Mouse (Mus musculus): ENCODE data around the gene Ap3d1. TPM values are rescaled to one million over a fixed set of nuclear protein-coding genes. Genes with fewer than 3 reads are reported as not detected.

Gene Ap3d1
- polyA plus RNA-seq, 1 experiment from 2014 or later, result 45.0 TPM

DNA sequence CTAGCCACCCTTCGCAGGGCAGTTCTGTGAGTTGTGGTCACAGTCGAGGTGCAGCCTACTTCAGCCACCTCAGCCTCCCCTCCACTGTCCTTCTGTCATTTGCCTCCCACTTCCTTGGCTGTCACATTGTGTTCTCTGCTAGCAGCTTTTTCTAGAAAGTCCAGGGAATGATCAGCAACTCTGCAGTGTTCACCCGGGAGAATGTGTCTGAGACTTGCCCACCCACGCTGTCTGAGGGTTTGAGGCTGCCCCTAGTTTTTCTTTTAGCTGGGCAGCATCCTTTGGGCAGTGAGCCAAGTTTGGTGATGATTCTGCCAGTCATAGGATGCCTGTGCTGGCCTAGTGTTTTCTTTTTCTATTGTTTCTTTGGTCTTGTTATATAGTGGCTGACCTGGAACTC lies 14.9 kb upstream of the Ap3d1 start:
- peak overlapping the region; percentile 74 for H3K4me2 ChIP-seq
- peak overlapping the region; percentile 90; the same call in 1 of the 2 replicates for H3K9ac ChIP-seq
- no peak for ATAC-seq (replicated peaks; ENCODE audit: insufficient number of reproducible peaks, insufficient read depth, low FRiP score, low read depth)
- peak overlapping the region; percentile 87 for H3K27ac ChIP-seq
- H3K9me3 ChIP-seq (replicated peaks), result no peaks in the 10 kb centered on the region
- peaks cover 73% of the 10 kb centered on the region for H3K4me1 ChIP-seq (replicated peaks)
- no peaks in the 10 kb centered on the region for H3K36me3 ChIP-seq
- 54% methylated on average over 4 of the region's 4 CpGs for WGBS
- H3K27me3 ChIP-seq, result no peaks in the 10 kb centered on the region
- peak overlapping the region; percentile 89 for H3K4me3 ChIP-seq

DNA sequence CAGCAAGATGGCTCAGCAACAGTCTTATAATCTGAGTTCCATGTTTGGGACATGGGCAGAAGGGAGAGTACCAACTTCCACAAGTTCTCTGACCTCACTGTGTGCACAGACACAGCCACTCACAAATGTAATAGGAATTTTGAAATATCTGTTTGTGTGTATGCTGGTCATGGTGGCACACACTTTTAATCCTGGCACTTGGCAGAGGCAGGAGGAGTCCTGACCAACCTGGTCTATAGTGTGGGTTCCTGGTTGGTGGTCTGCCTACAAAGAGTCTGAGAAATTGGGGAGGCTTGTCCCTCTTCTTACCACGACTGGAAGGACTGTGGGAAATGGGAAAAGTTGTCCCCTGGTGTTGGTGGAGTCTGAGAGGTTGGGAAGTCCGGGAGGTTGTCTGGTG lies 14.4 kb upstream of the Ap3d1 start:
- WGBS, result 43% methylated on average over 2 of the region's 2 CpGs
- Histone ChIP-seq H3K9me3 (replicated peaks) (no peaks in the 10 kb centered on the region), H3K4me1 (replicated peaks) (peaks cover 74% of the 10 kb centered on the region), H3K4me3 (peak overlapping the region; percentile 89), H3K4me2 (peak overlapping the region; percentile 74), H3K27ac (peak overlapping the region; percentile 87; the same call in 1 of the 2 replicates), H3K36me3 (no peaks in the 10 kb centered on the region), H3K9ac (peak overlapping the region; percentile 90), H3K27me3 (no peaks in the 10 kb centered on the region)
- no peak for ATAC-seq (replicated peaks; ENCODE audit: insufficient number of reproducible peaks, insufficient read depth, low FRiP score, low read depth)

DNA sequence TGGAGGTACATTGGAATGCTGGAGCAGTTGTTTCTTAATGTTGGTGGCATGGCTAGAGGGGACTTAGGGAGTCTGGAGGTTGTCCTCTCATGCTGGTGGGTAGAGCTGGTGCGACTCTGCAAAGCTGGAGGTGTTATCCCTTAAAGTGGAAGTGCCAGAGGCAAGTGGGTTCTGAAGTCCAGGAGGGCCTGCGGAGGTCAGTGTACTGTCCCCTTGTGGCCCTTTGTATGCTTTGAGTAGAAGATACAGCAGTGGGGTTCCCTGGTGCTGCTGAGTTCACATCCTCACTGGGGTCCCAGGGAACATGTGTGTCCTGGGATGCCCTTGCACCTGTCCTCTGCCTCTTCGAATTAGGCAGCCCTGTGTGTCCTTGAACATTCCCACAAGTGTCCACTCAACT lies 14.0 kb upstream of the Ap3d1 start:
- Histone ChIP-seq H3K36me3 (no peaks in the 10 kb centered on the region), H3K9ac (peak overlapping the region; percentile 90), H3K4me1 (replicated peaks) (peaks cover 73% of the 10 kb centered on the region), H3K9me3 (replicated peaks) (no peaks in the 10 kb centered on the region), H3K4me2 (peak overlapping the region; percentile 74), H3K27ac (peak overlapping the region; percentile 87), H3K27me3 (no peaks in the 10 kb centered on the region), H3K4me3 (peak overlapping the region; percentile 89)
- WGBS, result 10% methylated on average over 3 of the region's 3 CpGs
- ATAC-seq (replicated peaks; ENCODE audit: insufficient number of reproducible peaks, insufficient read depth, low FRiP score, low read depth), result no peak

DNA sequence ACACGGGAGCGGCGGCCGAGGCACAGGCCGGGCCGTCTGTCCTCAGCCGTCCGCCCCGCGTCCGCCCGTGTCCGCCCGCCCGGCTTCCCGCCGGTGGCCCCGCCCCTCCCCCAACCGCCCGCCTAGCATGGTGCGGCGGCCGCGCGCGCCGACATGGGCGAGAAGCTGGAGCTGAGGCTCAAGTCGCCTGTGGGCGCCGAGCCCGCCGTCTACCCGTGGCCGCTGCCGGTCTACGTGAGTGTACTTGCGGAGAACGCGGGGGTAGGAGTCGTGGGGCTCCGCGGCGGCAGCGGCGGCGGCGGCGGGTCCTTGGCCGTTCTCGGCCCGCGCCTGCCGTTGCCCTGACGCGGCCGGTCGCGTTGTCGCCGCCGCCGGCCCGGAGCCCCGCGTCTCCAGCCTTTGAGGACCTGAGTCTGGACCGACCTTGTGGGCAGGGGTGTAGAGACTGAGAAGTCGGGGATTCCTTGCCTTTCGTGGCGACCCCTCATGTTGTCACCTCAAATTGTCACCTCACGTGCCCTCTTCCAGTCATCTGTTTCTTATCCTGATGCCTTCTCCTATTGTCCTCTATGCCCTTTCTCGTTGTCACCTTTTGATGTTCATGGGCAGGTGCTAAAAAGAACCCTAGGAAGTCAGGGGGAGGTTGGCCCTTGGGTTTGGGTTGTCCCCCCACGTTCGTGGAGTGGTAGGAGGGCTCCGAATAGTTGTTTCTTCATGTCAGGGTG lies 13.4 kb upstream of the Ap3d1 start:
- Histone ChIP-seq H3K27me3 (no peaks in the 10 kb centered on the region), H3K27ac (peak overlapping the region; percentile 87), H3K4me2 (peak overlapping the region; percentile 74), H3K4me1 (replicated peaks) (peaks cover 72% of the 10 kb centered on the region), H3K9me3 (replicated peaks) (no peaks in the 10 kb centered on the region), H3K36me3 (no peaks in the 10 kb centered on the region), H3K9ac (peak overlapping the region; percentile 90), H3K4me3 (peak overlapping the region; percentile 89)
- no peak; the same call in 1 of the 2 replicates for ATAC-seq (replicated peaks; ENCODE audit: insufficient number of reproducible peaks, insufficient read depth, low FRiP score, low read depth)
- under 1% methylated on average over 66 of the region's 75 CpGs for WGBS

DNA sequence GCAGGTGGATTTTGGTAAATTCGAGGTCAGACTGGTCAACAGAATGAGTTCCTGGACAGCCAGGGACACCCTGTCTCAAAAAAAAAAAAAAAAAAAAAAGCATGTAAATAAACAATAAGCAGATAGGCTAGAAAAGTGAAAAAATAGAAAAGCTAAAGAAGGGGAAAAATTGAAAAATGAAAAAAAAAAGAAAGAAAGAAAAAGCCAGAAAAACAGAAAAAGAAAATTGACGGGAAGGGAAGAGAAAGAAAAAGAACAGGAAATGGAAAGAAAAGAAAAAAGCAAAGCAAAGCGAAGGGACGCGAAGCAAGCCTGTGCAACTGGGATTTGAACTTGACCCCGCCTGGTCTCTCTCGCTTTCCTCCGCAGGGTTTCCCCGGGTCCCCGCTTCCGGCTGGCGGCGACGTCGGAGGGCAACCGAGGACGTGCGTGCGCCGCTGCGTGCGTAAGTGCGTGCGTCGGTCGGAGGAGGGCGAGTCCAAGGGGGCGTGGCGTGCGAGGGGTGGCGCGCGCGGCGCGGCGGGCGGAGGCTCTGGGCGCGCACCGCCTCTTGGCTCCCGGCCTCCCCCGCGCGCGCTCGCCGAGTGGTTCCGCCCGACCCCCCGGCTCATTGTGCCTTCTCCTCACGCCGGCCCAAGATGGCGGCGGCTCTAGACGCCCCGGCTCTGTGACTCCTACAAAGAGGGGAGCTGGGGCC lies 12.7 kb upstream of the Ap3d1 start, which contains the start of gene Dot1l:
Gene Dot1l, plus strand, starts transcription at position 613 of the 697 bp plus-strand sequence.
- Histone ChIP-seq H3K4me3 (peak within 1 kb of the TSS; percentile 89), H3K4me2 (peak within 1 kb of the TSS; percentile 74), H3K27ac (peak within 1 kb of the TSS; percentile 87), H3K9ac (peak within 1 kb of the TSS; percentile 90), H3K9me3 (replicated peaks) (no peaks in the 10 kb centered on the region), H3K4me1 (replicated peaks) (peaks cover 67% of the 10 kb centered on the region), H3K27me3 (no peaks in the 10 kb centered on the region), H3K36me3 (no peaks in the 10 kb centered on the region)
- ATAC-seq (replicated peaks; ENCODE audit: insufficient number of reproducible peaks, insufficient read depth, low FRiP score, low read depth), result peak; percentile 86
- WGBS, result 3% methylated on average over 15 of the region's 57 CpGs

DNA sequence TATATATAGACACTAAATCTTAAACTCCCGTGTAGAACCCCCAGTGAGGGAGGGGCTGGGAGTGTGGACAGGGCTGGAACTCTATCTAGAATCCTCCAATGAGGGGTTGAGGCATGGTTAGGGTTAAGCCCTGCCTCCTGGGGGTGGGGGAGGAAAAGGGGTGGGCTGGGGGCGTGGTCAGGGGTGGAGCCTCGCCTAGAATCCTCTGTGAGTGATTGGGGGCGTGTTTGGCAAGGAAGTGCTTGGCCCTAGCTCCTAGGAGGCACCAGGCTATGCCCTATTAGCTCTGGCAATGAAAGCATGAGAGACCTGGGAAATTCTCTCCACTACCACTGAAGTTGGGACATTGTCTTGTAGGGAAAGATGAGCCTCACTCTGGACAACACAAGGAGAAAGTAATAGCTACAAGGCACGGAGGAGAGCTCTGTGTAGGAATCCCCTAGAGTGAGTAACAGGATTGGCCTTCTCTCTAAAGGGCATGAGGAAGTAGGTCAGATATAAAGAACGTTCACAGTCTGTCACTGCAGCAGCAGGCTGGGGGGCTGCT lies 10.1 kb upstream of the Ap3d1 start:
- Histone ChIP-seq H3K4me2 (peak overlapping the region; percentile 65), H3K36me3 (no peaks in the 10 kb centered on the region), H3K4me3 (peak overlapping the region; percentile 45), H3K9me3 (replicated peaks) (no peaks in the 10 kb centered on the region), H3K4me1 (replicated peaks) (peaks cover 53% of the 10 kb centered on the region), H3K27me3 (no peaks in the 10 kb centered on the region), H3K27ac (peak overlapping the region; percentile 98), H3K9ac (peak overlapping the region; percentile 55)
- WGBS, result 3% methylated on average over 6 of the region's 6 CpGs
- peak; percentile 78 for ATAC-seq (replicated peaks; ENCODE audit: insufficient number of reproducible peaks, insufficient read depth, low FRiP score, low read depth)

DNA sequence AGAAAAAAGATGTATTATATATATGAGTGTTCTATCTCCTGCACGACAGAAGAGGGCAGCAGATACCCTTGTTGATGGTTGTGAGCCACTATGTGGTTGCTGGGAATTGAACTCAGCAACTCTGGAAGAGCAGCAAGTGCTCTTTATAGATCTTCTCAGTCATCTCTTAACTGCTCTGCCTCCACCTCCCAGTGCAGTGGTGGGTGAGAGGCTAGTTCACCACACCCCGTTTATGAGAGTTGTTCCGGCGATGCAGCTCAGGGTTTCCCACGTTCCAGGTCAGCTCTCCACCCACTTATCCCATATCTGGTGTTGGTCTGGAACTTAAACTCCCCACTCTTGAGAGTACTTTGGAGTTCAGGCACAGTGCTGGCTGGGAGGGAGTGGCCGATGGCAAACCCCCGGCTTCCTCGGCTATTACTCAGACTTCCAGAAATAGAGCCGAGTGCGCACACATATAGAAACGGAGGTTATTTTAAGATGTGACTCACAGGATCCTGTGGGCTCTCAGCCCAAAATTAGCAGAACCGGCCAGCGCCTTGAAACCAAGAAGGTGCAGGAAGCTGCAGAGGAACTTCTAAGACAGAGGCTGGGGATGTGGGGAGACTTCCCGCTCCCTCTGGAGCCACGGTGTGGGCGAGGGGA lies 9.2 kb upstream of the Ap3d1 start:
- H3K4me2 ChIP-seq, result peak overlapping the region; percentile 65
- peak overlapping the region; percentile 45 for H3K4me3 ChIP-seq
- no peaks in the 10 kb centered on the region for H3K27me3 ChIP-seq
- no peaks in the 10 kb centered on the region for H3K36me3 ChIP-seq
- peak overlapping the region; percentile 98 for H3K27ac ChIP-seq
- H3K4me1 ChIP-seq (replicated peaks), result peaks cover 45% of the 10 kb centered on the region
- peak overlapping the region; percentile 55 for H3K9ac ChIP-seq
- ATAC-seq (replicated peaks; ENCODE audit: insufficient number of reproducible peaks, insufficient read depth, low FRiP score, low read depth), result peak; percentile 80
- H3K9me3 ChIP-seq (replicated peaks), result no peaks in the 10 kb centered on the region
- 5% methylated on average over 16 of the region's 16 CpGs for WGBS

DNA sequence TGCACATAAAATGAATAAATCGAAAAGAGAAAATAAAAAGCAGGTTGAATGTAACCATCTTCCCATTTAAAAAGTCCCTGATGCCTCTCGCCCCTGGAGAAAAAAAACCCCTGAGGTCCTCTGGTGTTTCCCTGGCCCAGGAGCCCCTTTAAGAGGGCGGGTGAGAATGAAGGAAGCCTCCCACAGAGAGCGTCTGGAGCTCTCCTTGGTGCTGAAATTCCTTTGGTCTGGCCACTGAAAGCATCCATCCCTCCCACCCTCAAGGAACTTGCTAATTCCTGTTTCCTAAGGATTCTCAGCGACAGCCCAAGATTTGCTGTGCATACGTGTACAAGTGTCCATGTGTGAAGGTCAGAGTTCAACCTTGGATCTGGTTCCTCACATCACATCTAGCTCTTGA lies 6.5 kb upstream of the Ap3d1 start:
- no peaks in the 10 kb centered on the region for H3K36me3 ChIP-seq
- no peak overlapping the region for H3K9ac ChIP-seq
- peaks cover 40% of the 10 kb centered on the region for H3K4me1 ChIP-seq (replicated peaks)
- WGBS, result 8% methylated on average over 6 of the region's 6 CpGs
- no peak overlapping the region for H3K4me2 ChIP-seq
- H3K27ac ChIP-seq, result no peak overlapping the region
- H3K9me3 ChIP-seq (replicated peaks), result no peaks in the 10 kb centered on the region
- ATAC-seq (replicated peaks; ENCODE audit: insufficient number of reproducible peaks, insufficient read depth, low FRiP score, low read depth), result no peak
- H3K27me3 ChIP-seq, result no peaks in the 10 kb centered on the region
- no peak overlapping the region for H3K4me3 ChIP-seq

DNA sequence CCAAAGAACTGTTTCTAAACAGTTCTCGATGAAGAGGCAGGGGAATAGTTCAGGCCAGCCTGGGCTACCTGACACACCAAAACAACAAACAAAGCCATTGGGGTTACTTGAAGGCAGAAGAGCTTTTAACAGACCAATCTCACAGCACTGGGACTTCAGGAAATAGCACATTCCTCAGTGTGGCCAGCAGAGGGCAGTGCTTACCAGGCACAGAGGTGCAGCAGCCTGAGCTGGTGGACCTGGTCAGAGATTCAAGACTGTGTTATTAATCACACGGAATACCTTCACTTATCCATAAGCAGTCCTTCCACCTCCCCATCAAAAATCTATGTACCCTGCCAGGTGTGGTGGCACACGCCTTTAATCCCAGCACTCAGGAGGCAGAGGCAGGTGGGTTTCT lies 5.3 kb upstream of the Ap3d1 start:
- Histone ChIP-seq H3K4me2 (no peak overlapping the region), H3K36me3 (no peaks in the 10 kb centered on the region), H3K27me3 (no peaks in the 10 kb centered on the region), H3K27ac (no peak overlapping the region), H3K4me3 (no peak overlapping the region), H3K9ac (no peak overlapping the region), H3K4me1 (replicated peaks) (peaks cover 41% of the 10 kb centered on the region), H3K9me3 (replicated peaks) (no peaks in the 10 kb centered on the region)
- ATAC-seq (replicated peaks; ENCODE audit: insufficient number of reproducible peaks, insufficient read depth, low FRiP score, low read depth), result no peak
- WGBS, result 6% methylated on average over 3 of the region's 3 CpGs

DNA sequence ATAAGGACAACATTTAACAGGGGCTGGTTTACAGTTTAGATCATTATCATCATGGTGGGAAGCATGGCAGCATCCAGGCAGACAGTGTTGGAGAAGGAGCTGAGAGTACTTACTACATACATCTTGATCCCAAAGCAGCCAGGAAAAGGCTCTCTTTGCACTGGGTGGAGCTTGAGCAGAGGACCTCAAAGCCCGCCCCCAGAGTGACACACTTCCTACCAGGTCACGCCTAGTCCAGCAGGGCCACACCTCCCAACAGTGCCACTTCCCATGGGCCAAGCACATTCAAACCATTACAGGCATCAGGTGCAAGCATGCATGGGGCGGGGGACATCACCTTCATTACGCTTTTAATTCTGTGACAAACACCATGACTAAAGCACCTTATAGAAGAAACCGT lies 2.2 kb upstream of the Ap3d1 start:
- Histone ChIP-seq H3K4me2 (no peak overlapping the region), H3K4me1 (replicated peaks) (peaks cover 41% of the 10 kb centered on the region), H3K27ac (no peak overlapping the region), H3K9ac (no peak overlapping the region), H3K36me3 (no peaks in the 10 kb centered on the region), H3K4me3 (no peak overlapping the region), H3K27me3 (no peaks in the 10 kb centered on the region), H3K9me3 (replicated peaks) (no peaks in the 10 kb centered on the region)
- 32% methylated on average over 5 of the region's 5 CpGs for WGBS
- ATAC-seq (replicated peaks; ENCODE audit: insufficient number of reproducible peaks, insufficient read depth, low FRiP score, low read depth), result no peak

DNA sequence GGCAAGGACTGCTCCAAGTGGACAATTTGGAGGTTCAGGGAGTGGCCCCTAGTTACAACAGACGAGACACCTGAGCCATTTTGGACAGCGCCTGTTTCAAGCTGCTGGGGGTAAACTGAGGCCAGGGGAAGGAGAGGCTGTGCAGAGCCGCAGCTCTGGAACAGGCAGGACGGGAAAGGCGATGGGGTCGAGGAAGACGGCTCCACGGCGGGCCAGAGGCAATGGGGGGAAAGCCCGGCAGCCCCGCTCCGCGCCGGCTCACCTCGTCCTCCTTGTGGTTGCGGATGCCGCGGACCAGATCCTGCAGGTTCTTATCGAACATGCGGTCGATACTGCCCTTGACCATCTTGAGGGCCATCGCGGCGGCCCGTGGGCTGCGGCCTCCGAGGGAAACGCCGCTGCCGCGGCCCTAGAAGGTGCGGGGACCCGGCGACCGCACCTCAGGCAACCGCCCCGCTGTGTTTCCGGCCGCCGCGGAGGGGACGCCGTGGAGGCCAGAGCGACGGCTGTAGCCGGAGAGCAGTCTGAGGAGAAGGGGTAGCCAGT lies 357 bp downstream of the Ap3d1 start:
- peak overlapping the region; percentile 93 for H3K4me2 ChIP-seq
- no peak for ATAC-seq (replicated peaks; ENCODE audit: insufficient number of reproducible peaks, insufficient read depth, low FRiP score, low read depth)
- H3K36me3 ChIP-seq, result no peaks in the 10 kb centered on the region
- WGBS, result under 1% methylated on average over 44 of the region's 46 CpGs
- no peaks in the 10 kb centered on the region for H3K27me3 ChIP-seq
- H3K27ac ChIP-seq, result peak overlapping the region; percentile 84
- H3K4me3 ChIP-seq, result peak overlapping the region; percentile 90
- peak overlapping the region; percentile 96 for H3K9ac ChIP-seq
- H3K4me1 ChIP-seq (replicated peaks), result peaks cover 44% of the 10 kb centered on the region
- no peaks in the 10 kb centered on the region for H3K9me3 ChIP-seq (replicated peaks)
